Mouse (Mus musculus) megakaryocyte, embryonic 14.5 days (primary cell): ENCODE measurements around the gene Smg9.

ENCODE experiments used
- FLI1 ChIP-seq: IDR thresholded peaks from 2 replicates; pipeline ENCODE4 v1.6.1; 2012; ENCODE audit warnings: low read length, inconsistent platforms, mixed read lengths
- GATA1 ChIP-seq: IDR thresholded peaks from 3 replicates; pipeline ENCODE4 v1.6.1; 2012; ENCODE audit warnings: mixed read lengths, low read length, inconsistent platforms, borderline replicate concordance

- TF ChIP-seq GATA1 (no peak), FLI1 (no peak)
Measured at GRCm38 (mm10) chr7:24373538-24374379, 25.7 kb upstream of the Smg9 start.
